Mouse (Mus musculus): ENCODE data around the gene Ldoc1.
A peak's percentile ranks its signal among the peaks of the same experiment; 100 is the strongest.

Ldoc1 gene

GRCm38 (mm10) chrX:61709302-61710033 lies at the start of gene Ldoc1:
Gene Ldoc1, plus strand, starts transcription at chrX:61709497.
- no peak for DNase-seq (ENCODE audit: extremely low read depth, low read depth)

GRCm38 (mm10) chrX:61710131-61710530 lies 834 bp downstream of the Ldoc1 start:
- no peak for DNase-seq (ENCODE audit: extremely low read depth, low read depth)

- DNase-seq (ENCODE audit: extremely low read depth, low read depth): peak; percentile 54
Measured at GRCm38 (mm10) chrX:61722281-61723028, 13.2 kb downstream of the Ldoc1 start.

- DNase-seq (ENCODE audit: extremely low read depth, low read depth): peak; percentile 25
Measured at GRCm38 (mm10) chrX:61723029-61723980, 14.0 kb downstream of the Ldoc1 start.

GRCm38 (mm10) chrX:61727516-61728310 lies 18.4 kb downstream of the Ldoc1 start:
- no peak for DNase-seq (ENCODE audit: extremely low read depth, low read depth)
